Mouse (Mus musculus): ENCODE measurements at regions not wholly inside any gene's neighbourhood (a gene's known extent, or its start where the extent isn't known, plus 50 kb on each side); places are given as distances from the start of the nearest gene placed in this dataset.

GRCm38 (mm10) chr1:90408504-90409215 lies 194.1 kb upstream of the Cops8 start:
- DNase-seq (ENCODE audit: low spot score), result no peak
- Histone ChIP-seq H3K27me3 (ENCODE audit: control insufficient read depth, insufficient read depth, low read length) (no peaks in the 10 kb centered on the region), H3K9ac (ENCODE audit: low read depth, low read length) (no peak overlapping the region), H3K4me2 (replicated peaks; ENCODE audit: low read depth, low read length) (no peak overlapping the region), H3K36me3 (ENCODE audit: control insufficient read depth, insufficient read depth, low read length) (no peaks in the 10 kb centered on the region), H3K27ac (ENCODE audit: low read depth, low read length) (no peak overlapping the region), H3K4me3 (ENCODE audit: low read depth, low read length) (no peak overlapping the region), H3K4me1 (replicated peaks; ENCODE audit: control insufficient read depth, insufficient read depth, low read length) (no peaks in the 10 kb centered on the region), H3K9me3 (ENCODE audit: control insufficient read depth, low read length) (no peaks in the 10 kb centered on the region)
- no peak for ATAC-seq (ENCODE audit: low FRiP score)
- 84% methylated on average over 16 of the region's 16 CpGs for WGBS

GRCm38 (mm10) chr1:90409236-90409635 lies 193.5 kb upstream of the Cops8 start:
- H3K27me3 ChIP-seq (ENCODE audit: control insufficient read depth, insufficient read depth, low read length), result no peaks in the 10 kb centered on the region
- DNase-seq (ENCODE audit: low spot score) (no peak), ATAC-seq (ENCODE audit: low FRiP score) (no peak)
- no peak overlapping the region for H3K9ac ChIP-seq (ENCODE audit: low read depth, low read length)
- no peaks in the 10 kb centered on the region for H3K36me3 ChIP-seq (ENCODE audit: control insufficient read depth, insufficient read depth, low read length)
- H3K9me3 ChIP-seq (ENCODE audit: control insufficient read depth, low read length), result no peaks in the 10 kb centered on the region
- H3K4me1 ChIP-seq (replicated peaks; ENCODE audit: control insufficient read depth, insufficient read depth, low read length), result no peaks in the 10 kb centered on the region
- no peak overlapping the region for H3K4me2 ChIP-seq (replicated peaks; ENCODE audit: low read depth, low read length)
- no peak overlapping the region for H3K27ac ChIP-seq (ENCODE audit: low read depth, low read length)
- 88% methylated on average over 3 of the region's 3 CpGs for WGBS
- H3K4me3 ChIP-seq (ENCODE audit: low read depth, low read length), result no peak overlapping the region

GRCm38 (mm10) chr1:90412511-90413045 lies 190.2 kb upstream of the Cops8 start:
- Histone ChIP-seq H3K4me3 (ENCODE audit: low read depth, low read length) (no peak overlapping the region), H3K36me3 (ENCODE audit: control insufficient read depth, insufficient read depth, low read length) (no peaks in the 10 kb centered on the region), H3K27me3 (ENCODE audit: control insufficient read depth, insufficient read depth, low read length) (no peaks in the 10 kb centered on the region), H3K4me1 (replicated peaks; ENCODE audit: control insufficient read depth, insufficient read depth, low read length) (no peaks in the 10 kb centered on the region; the same call in 1 of the 2 replicates), H3K4me2 (replicated peaks; ENCODE audit: low read depth, low read length) (no peak overlapping the region), H3K9me3 (ENCODE audit: control insufficient read depth, low read length) (no peaks in the 10 kb centered on the region), H3K27ac (ENCODE audit: low read depth, low read length) (no peak overlapping the region), H3K9ac (ENCODE audit: low read depth, low read length) (no peak overlapping the region)
- no peak for ATAC-seq (ENCODE audit: low FRiP score)
- 44% methylated on average over 9 of the region's 9 CpGs for WGBS
- no peak for DNase-seq (ENCODE audit: low spot score)

GRCm38 (mm10) chr1:90414751-90415150 lies 188.0 kb upstream of the Cops8 start:
- H3K4me3 ChIP-seq (ENCODE audit: low read depth, low read length), result no peak overlapping the region
- 89% methylated on average over 4 of the region's 4 CpGs for WGBS

GRCm38 (mm10) chr1:90424066-90424821 lies 178.5 kb upstream of the Cops8 start:
- Histone ChIP-seq H3K4me1 (replicated peaks; ENCODE audit: control insufficient read depth, insufficient read depth, low read length) (peaks cover 9% of the 10 kb centered on the region), H3K9ac (ENCODE audit: low read depth, low read length) (no peak overlapping the region), H3K36me3 (ENCODE audit: control insufficient read depth, insufficient read depth, low read length) (no peaks in the 10 kb centered on the region), H3K27ac (ENCODE audit: low read depth, low read length) (no peak overlapping the region), H3K9me3 (ENCODE audit: control insufficient read depth, low read length) (no peaks in the 10 kb centered on the region), H3K27me3 (ENCODE audit: control insufficient read depth, insufficient read depth, low read length) (peaks cover 2% of the 10 kb centered on the region; the same call in 1 of the 2 replicates), H3K4me3 (ENCODE audit: low read depth, low read length) (no peak overlapping the region), H3K4me2 (replicated peaks; ENCODE audit: low read depth, low read length) (no peak overlapping the region)
- DNase-seq (ENCODE audit: low spot score), result peak; percentile 49
- peak; percentile 65; the same call in 1 of the 2 replicates for ATAC-seq (ENCODE audit: low FRiP score)
- 10% methylated on average over 13 of the region's 13 CpGs for WGBS

More at GRCm38 (mm10) chr1:90414751-90415150, 188.0 kb upstream of the Cops8 start:
- no peak overlapping the region for H3K9ac ChIP-seq (ENCODE audit: low read depth, low read length)
- no peak overlapping the region for H3K4me2 ChIP-seq (replicated peaks; ENCODE audit: low read depth, low read length)
- ATAC-seq (ENCODE audit: low FRiP score) (no peak), DNase-seq (ENCODE audit: low spot score) (no peak)
- H3K4me1 ChIP-seq (replicated peaks; ENCODE audit: control insufficient read depth, insufficient read depth, low read length), result peaks cover 2% of the 10 kb centered on the region; the same call in 1 of the 2 replicates
- H3K36me3 ChIP-seq (ENCODE audit: control insufficient read depth, insufficient read depth, low read length), result no peaks in the 10 kb centered on the region
- no peak overlapping the region for H3K27ac ChIP-seq (ENCODE audit: low read depth, low read length)
- no peaks in the 10 kb centered on the region for H3K9me3 ChIP-seq (ENCODE audit: control insufficient read depth, low read length)
- H3K27me3 ChIP-seq (ENCODE audit: control insufficient read depth, insufficient read depth, low read length), result no peaks in the 10 kb centered on the region

- Histone ChIP-seq H3K36me3 (ENCODE audit: control insufficient read depth, insufficient read depth, low read length) (no peaks in the 10 kb centered on the region), H3K9me3 (ENCODE audit: control insufficient read depth, low read length) (no peaks in the 10 kb centered on the region), H3K27me3 (ENCODE audit: control insufficient read depth, insufficient read depth, low read length) (no peaks in the 10 kb centered on the region), H3K4me2 (replicated peaks; ENCODE audit: low read depth, low read length) (no peak overlapping the region), H3K27ac (ENCODE audit: low read depth, low read length) (no peak overlapping the region), H3K9ac (ENCODE audit: low read depth, low read length) (no peak overlapping the region), H3K4me1 (replicated peaks; ENCODE audit: control insufficient read depth, insufficient read depth, low read length) (peaks cover 9% of the 10 kb centered on the region), H3K4me3 (ENCODE audit: low read depth, low read length) (no peak overlapping the region)
- 94% methylated on average over 6 of the region's 6 CpGs for WGBS
- no peak for DNase-seq (ENCODE audit: low spot score)
- ATAC-seq (ENCODE audit: low FRiP score), result no peak
Observed at GRCm38 (mm10) chr1:90428334-90428733, 174.4 kb upstream of the Cops8 start.

GRCm38 (mm10) chr1:90428774-90429173 lies 174.0 kb upstream of the Cops8 start:
- H3K4me3 ChIP-seq (ENCODE audit: low read depth, low read length), result no peak overlapping the region
- H3K36me3 ChIP-seq (ENCODE audit: control insufficient read depth, insufficient read depth, low read length), result no peaks in the 10 kb centered on the region
- DNase-seq (ENCODE audit: low spot score) (no peak), ATAC-seq (ENCODE audit: low FRiP score) (no peak)
- WGBS, result 86% methylated on average over 7 of the region's 7 CpGs
- H3K4me1 ChIP-seq (replicated peaks; ENCODE audit: control insufficient read depth, insufficient read depth, low read length), result peaks cover 8% of the 10 kb centered on the region
- H3K27ac ChIP-seq (ENCODE audit: low read depth, low read length), result no peak overlapping the region
- H3K9me3 ChIP-seq (ENCODE audit: control insufficient read depth, low read length), result no peaks in the 10 kb centered on the region
- no peaks in the 10 kb centered on the region for H3K27me3 ChIP-seq (ENCODE audit: control insufficient read depth, insufficient read depth, low read length)
- H3K4me2 ChIP-seq (replicated peaks; ENCODE audit: low read depth, low read length), result no peak overlapping the region
- no peak overlapping the region for H3K9ac ChIP-seq (ENCODE audit: low read depth, low read length)

GRCm38 (mm10) chr1:90430480-90430879 lies 172.3 kb upstream of the Cops8 start:
- no peaks in the 10 kb centered on the region for H3K9me3 ChIP-seq (ENCODE audit: control insufficient read depth, low read length)
- no peak overlapping the region for H3K27ac ChIP-seq (ENCODE audit: low read depth, low read length)
- no peaks in the 10 kb centered on the region for H3K4me1 ChIP-seq (replicated peaks; ENCODE audit: control insufficient read depth, insufficient read depth, low read length)
- WGBS, result 75% methylated on average over 9 of the region's 9 CpGs
- no peak for DNase-seq (ENCODE audit: low spot score)
- H3K36me3 ChIP-seq (ENCODE audit: control insufficient read depth, insufficient read depth, low read length), result no peaks in the 10 kb centered on the region
- no peak overlapping the region for H3K4me2 ChIP-seq (replicated peaks; ENCODE audit: low read depth, low read length)
- H3K9ac ChIP-seq (ENCODE audit: low read depth, low read length), result no peak overlapping the region
- ATAC-seq (ENCODE audit: low FRiP score), result no peak
- no peaks in the 10 kb centered on the region for H3K27me3 ChIP-seq (ENCODE audit: control insufficient read depth, insufficient read depth, low read length)
- no peak overlapping the region for H3K4me3 ChIP-seq (ENCODE audit: low read depth, low read length)
